Mouse (Mus musculus) MN1 (cell line): ENCODE data around the gene Ghrl.
A peak's percentile ranks its signal among the peaks of the same experiment; 100 is the strongest.
"Not testable (repeated sequence)": the region's sequence is repeated elsewhere in the genome, so short reads cannot be mapped to it uniquely, and the experiment has no call there.

Experiments used
- DNase-seq: peaks from one replicate; pipeline ENCODE4 v3.0.0-alpha.2; 2016; ENCODE audit warnings: low spot score

Ghrl gene

DNA sequence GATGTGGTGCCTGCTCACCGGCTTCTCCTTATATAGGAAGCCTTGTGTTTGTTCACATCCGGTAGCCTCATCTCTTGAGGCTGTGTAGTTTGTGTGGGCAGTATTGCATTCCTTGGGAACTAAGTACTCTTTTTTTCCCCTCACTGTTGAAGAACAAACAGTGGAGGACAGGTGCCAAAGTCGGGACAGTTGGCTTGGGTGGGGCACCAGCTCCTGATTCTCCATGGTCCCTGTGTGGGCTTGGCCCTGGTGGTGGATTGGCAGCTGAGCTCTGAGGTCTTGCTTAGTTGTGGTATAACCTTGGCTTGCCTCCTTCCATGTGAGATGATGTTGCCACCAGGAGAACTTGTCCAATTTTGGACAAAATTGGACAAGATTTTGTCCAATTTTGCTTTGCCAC lies at the start of gene Ghrl:
TSS of gene Ghrl (minus strand) at position 3 of the 400 bp plus-strand sequence.
- DNase-seq: no peak

- DNase-seq: no peak
Measured at GRCm38 (mm10) chr6:113768804-113769203, 49.1 kb upstream of the Ghrl start.

DNA sequence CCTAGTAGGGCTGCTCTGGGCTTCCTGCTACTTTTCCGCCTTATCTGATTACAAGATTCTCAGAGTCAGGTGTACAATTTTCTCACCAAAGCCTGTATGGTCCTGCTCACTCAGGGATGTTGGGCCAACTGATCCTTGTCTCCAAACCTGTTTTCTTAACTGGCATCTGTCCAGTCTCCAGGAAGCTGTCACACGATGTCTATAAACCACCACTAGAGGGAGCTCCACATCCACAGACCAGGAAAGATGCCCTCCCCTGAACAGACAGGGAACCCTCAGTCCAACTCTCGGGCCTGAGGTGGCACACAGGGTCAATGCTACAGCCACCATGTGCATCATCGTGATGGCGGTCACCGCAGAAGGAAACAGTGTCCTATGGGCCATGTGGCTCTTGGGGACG lies 42.0 kb upstream of the Ghrl start:
- DNase-seq: peak; percentile 71

- no peak for DNase-seq
Measured at GRCm38 (mm10) chr6:113749119-113749685, 29.5 kb upstream of the Ghrl start.

DNA sequence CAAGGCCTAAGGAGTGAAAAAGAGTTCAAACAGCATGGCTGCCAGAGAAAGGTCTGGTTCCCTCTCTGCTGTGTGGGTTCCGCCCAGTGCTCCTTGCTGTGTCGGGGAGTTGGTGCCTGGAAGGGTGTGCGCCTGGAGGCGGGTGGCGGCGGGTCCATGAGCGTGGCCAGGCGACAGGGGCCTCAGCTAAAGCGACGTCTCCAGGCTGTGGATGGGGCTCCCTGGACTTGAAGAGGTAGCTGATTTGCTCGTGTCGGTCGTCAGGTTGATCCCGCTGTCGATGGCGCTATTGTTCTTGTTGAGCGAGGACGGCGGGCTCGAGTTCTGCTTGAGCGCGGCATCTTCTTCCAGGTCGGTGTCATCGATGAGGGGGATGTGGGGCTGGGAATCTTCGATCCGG lies 28.7 kb upstream of the Ghrl start:
- DNase-seq: no peak

DNA sequence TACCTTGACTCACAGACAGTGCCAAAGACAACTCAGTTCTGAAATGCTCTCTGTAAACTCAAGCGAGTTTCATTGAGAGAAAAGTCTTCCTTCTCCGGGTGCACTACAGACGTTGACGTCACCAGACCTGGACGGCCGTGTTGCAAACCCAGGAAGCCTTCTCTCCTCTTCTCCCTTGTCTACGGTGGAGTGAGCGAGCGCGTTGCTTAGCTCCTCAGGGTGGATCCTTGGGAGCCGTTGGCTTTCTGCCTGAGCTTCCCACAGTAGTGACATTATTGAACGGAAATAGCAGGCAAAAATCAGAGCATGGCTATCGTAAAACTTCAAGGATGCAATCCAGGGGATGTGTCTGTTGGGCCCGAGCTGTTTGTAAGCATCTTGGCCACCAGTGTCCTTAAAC lies 27.6 kb upstream of the Ghrl start:
- DNase-seq: no peak

- DNase-seq: no peak
Measured at GRCm38 (mm10) chr6:113745117-113745516, 25.4 kb upstream of the Ghrl start.

GRCm38 (mm10) chr6:113743111-113743510 lies 23.4 kb upstream of the Ghrl start:
- DNase-seq: no peak

DNA sequence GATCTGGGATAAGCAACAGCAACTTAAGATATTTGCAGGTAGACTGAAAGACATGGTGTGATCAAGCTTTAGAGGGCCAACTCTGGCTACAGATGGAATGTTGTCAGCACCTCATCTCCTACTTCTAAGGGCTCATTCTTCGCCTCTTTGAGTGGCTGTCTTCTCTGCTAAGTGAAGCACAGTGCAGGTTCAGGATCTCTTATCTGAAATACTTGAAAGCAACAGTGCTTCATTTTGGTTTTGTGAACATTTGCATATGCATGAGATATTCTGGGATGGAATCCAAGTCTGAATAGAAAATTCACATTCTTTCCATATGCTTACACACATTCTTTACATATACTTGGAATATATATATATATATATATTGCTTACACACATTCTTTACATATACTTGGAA lies 22.6 kb upstream of the Ghrl start:
- no peak for DNase-seq

GRCm38 (mm10) chr6:113741425-113741824 lies 21.7 kb upstream of the Ghrl start:
- DNase-seq: no peak

DNA sequence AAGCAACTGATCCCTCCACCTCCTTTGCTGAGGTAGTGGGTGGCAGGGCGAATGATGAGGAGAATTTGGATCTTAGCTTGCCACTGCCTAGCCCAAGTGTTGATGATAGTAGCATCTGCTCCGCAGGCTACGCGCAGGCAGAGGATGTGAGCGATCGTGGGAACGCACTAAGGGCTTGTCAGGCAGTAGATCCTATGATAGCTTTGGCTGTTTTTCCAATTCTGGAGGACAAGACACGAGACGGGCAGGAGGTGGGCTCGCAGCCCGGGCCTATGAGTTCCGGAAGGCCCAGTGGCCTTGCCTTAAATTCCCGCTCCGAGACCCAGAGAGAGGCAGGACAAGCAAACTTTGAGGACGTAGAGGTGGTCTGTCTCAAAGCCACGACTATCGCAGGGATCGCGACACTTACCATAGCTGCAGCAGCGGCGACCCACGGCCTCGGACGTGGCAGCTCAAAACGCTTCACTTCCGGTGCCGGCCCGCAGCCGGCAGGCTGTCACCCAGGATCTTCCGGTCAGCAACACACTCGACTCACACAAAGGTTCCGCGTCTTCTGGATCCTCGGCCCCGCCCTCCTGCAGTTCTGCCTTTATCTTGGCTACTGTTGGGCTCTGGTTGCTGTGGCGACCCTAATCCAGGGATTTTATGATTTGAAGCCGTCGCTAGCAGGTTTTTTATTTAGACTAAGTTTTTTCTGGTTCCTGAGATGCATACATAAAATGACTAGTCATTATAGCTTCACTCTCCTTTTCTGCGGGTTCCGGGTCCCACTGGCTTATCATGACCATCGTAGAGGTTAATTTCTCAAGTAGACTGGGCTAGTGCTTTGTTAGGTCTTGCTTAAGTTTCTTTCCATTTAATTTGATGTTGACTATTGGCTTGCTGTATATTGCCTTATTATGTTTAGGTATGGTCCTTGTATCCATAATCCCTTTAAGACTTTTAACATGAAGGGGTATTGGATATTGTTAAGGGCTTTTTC lies 20.8 kb upstream of the Ghrl start, which contains the start of gene Sec13:
TSS of gene Sec13 (minus strand) at position 508 of the 982 bp plus-strand sequence.
- peak; percentile 93 for DNase-seq

DNA sequence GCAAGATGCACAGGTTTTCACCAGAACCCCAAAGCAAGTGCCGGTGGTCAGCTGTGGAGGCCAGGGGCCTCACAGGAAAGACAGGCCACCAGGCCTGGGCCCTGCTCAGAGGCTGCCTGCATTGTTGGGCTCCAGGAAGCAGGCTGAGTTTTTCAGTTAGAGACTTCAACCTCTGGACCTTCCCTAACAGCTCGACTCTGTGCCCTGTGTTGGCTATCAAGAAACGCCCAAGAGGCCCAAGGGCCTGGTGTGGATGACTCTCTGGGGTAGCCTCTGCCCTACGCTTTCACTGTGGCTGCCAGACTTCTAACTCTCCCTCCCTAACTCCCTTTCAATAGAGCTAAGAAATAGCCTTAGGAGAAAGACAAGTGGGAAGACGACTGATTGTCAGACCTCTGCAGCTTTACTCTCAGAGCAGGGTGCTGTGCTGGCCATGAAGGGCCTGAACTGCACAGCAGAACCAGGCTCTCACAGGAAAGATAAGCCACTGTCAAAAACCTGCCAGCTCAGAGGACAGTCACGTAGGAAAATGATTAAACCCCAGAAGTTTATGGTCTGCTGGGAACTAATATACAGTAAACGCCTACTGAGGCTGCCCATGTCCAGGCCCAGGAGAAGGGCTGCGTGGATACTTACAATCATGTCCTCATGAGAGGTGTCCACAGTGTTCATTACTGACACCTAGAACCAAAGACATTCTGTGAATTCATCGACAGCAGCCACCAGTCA lies 17.8 kb upstream of the Ghrl start:
- DNase-seq: no peak

DNA sequence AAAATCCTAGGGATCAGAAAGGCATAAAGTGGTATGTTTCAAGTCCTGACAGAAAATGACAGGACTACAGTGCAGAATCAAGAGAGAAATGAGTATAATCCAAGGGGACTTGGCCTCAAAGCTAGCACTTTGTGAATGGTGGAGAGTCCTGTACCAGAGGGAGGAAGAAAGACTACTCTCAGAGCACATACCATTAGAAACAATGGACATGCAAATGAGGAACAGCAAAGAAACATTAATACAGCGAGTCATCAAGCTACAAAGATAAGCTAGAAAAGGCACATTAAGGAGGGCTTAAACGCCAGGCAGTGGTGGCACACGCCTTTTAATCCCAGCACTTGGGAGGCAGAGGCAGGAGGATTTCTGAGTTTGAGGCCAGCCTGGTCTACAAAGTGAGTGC lies 11.6 kb upstream of the Ghrl start:
- DNase-seq: no peak

- no peak for DNase-seq
Measured at GRCm38 (mm10) chr6:113728181-113728580, 8.5 kb upstream of the Ghrl start.

- no peak for DNase-seq
Measured at GRCm38 (mm10) chr6:113721061-113721460, 1.4 kb upstream of the Ghrl start.

DNA sequence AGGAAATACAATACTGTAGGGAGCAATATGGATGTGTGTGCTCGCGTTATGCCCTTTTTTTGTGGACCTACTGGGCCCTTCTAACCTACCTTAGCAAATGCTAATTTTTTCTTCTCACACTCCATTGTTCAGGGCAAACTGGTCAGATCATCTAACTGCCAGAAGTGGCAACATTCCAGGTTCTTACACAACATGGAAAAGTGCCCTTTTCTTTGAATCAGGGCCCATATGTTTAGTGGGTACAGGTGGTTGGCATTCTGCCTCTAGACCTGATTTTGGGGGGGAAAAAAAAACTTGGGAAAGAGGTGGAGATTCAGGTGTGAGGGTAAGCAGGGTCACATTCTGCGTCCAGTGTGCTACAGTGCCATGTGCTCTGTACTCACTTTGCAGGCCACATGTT lies 2.1 kb downstream of the Ghrl start:
- no peak for DNase-seq

GRCm38 (mm10) chr6:113714797-113715196 lies 4.9 kb downstream of the Ghrl start:
- no peak for DNase-seq

GRCm38 (mm10) chr6:113714276-113714675 lies 5.4 kb downstream of the Ghrl start:
- no peak for DNase-seq

GRCm38 (mm10) chr6:113713389-113713788 lies 6.3 kb downstream of the Ghrl start:
- not testable (repeated sequence) for DNase-seq

DNA sequence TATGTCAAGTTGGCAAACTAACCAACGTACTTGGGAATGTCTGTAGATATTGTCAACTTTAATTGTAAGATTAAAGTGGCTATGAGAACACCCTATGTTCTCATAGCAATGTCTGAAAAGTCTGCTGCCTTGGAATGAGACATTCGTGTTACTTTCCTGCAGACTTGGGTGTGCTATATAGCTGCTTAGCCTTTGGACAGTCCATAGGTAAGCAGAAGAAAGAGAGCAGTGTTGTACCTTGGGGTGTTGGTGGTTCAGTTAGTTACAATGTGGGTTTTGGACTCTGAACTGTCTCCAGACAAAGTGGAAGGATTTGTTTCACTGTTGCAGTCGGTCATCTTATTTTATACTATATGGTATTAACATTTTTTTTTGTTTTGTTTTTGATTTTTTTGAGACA lies 7.0 kb downstream of the Ghrl start:
- no peak for DNase-seq

- DNase-seq: peak; percentile 33
Measured at GRCm38 (mm10) chr6:113697222-113698205, 22.2 kb downstream of the Ghrl start.
